Mouse (Mus musculus) neural tube, embryonic 14.5 days (tissue): ENCODE data around the gene Cxcl1. TPM values are rescaled to one million over a fixed set of nuclear protein-coding genes. Genes with fewer than 3 reads are reported as not detected.
A peak's percentile ranks its signal among the peaks of the same experiment; 100 is the strongest.

ENCODE experiments used
- ATAC-seq: fragments of 200-750 bp; cut with Nextera tagmentation; 2 replicates; pipeline ENCODE4 v1.8.0; 2017; ENCODE audit warnings: low read depth, mild to moderate bottlenecking, moderate TSS enrichment, moderate library complexity
- H3K27ac ChIP-seq: fragments of 300-500 bp; sonication (generic); 2 replicates; pipeline ENCODE4 v1.5.1; 2014; ENCODE audit warnings: low read depth, mild to moderate bottlenecking, control low read depth, low read length, moderate library complexity, mixed read lengths
- H3K27me3 ChIP-seq: fragments of 300-500 bp; sonication (generic); 2 replicates; pipeline ENCODE4 v1.6.1; 2014; ENCODE audit warnings: low read length; ENCODE audit not compliant: control insufficient read depth, insufficient read depth
- H3K36me3 ChIP-seq: fragments of 300-500 bp; sonication (generic); 2 replicates; pipeline ENCODE4 v1.6.1; 2014; ENCODE audit warnings: low read length, mixed read lengths; ENCODE audit not compliant: control insufficient read depth, insufficient read depth
- H3K4me1 ChIP-seq: fragments of 300-500 bp; sonication (generic); 2 replicates; pipeline ENCODE4 v1.6.1; 2014; ENCODE audit warnings: low read length; ENCODE audit not compliant: control insufficient read depth, insufficient read depth
- H3K4me2 ChIP-seq: fragments of 300-500 bp; sonication (generic); 2 replicates; pipeline ENCODE4 v1.6.1; 2014; ENCODE audit warnings: mild to moderate bottlenecking, low read depth, low read length, control low read depth
- H3K4me3 ChIP-seq: fragments of 300-500 bp; sonication (generic); 2 replicates; pipeline ENCODE4 v1.5.1; 2014; ENCODE audit warnings: low read depth, low read length, control low read depth, mixed read lengths
- H3K9ac ChIP-seq: fragments of 300-500 bp; sonication (generic); replicated peaks from 2 replicates; pipeline ENCODE4 v1.6.1; 2014; ENCODE audit warnings: low read depth, mild to moderate bottlenecking, control low read depth, low read length, mixed read lengths
- H3K9me3 ChIP-seq: fragments of 300-500 bp; sonication (generic); 2 replicates; pipeline ENCODE4 v1.6.1; 2016; ENCODE audit warnings: low read length; ENCODE audit not compliant: control insufficient read depth
- WGBS: fragments of 180-500 bp; shearing (Covaris S2); extraction: QIAGEN DNeasy Blood & Tissue Kit; methylation state at CpG from one replicate; pipeline ENCODE4 v1.1.7; 2014; 5-methylcytosine and 5-hydroxymethylcytosine counted together
- polyA plus RNA-seq: library from polyadenylated mRNA; unstranded; fragments of >200 nt; fragmentation: Nextera tagmentation; extraction: Ambion mirVana; gene quantifications from 2 replicates; pipeline ENCODE4 v1.2.1, GENCODE M21; 2014

The Cxcl1 gene
- polyA plus RNA-seq, 1 experiment from 2014 or later: not detected

- H3K9me3 ChIP-seq: no peaks in the 10 kb centered on the region
- H3K9ac ChIP-seq: no peak overlapping the region
- no peak overlapping the region for H3K4me3 ChIP-seq
- 90% methylated on average over 5 of the region's 5 CpGs for whole genome bisulfite sequencing
- no peaks in the 10 kb centered on the region for H3K27me3 ChIP-seq
- no peaks in the 10 kb centered on the region for H3K36me3 ChIP-seq
- no peak overlapping the region for H3K4me2 ChIP-seq
- H3K27ac ChIP-seq: no peak overlapping the region
- no peaks in the 10 kb centered on the region for H3K4me1 ChIP-seq
- no peak for ATAC-seq
Measured at GRCm38 (mm10) chr5:90881682-90882081, 9.4 kb upstream of the Cxcl1 start.

- Histone ChIP-seq H3K4me3 (no peak overlapping the region), H3K9me3 (no peaks in the 10 kb centered on the region), H3K9ac (no peak overlapping the region), H3K4me2 (no peak overlapping the region), H3K4me1 (no peaks in the 10 kb centered on the region), H3K36me3 (no peaks in the 10 kb centered on the region), H3K27ac (no peak overlapping the region), H3K27me3 (no peaks in the 10 kb centered on the region)
- WGBS: 84% methylated on average over 5 of the region's 5 CpGs
- no peak for ATAC-seq
Measured at GRCm38 (mm10) chr5:90882146-90882545, 8.9 kb upstream of the Cxcl1 start.

GRCm38 (mm10) chr5:90884628-90885242, 6.3 kb upstream of the Cxcl1 start:
- H3K27me3 ChIP-seq: no peaks in the 10 kb centered on the region
- ATAC-seq: no peak
- no peak overlapping the region for H3K27ac ChIP-seq
- H3K4me2 ChIP-seq: no peak overlapping the region
- H3K9me3 ChIP-seq: no peaks in the 10 kb centered on the region
- 76% methylated on average over 2 of the region's 2 CpGs for WGBS
- H3K36me3 ChIP-seq: no peaks in the 10 kb centered on the region
- H3K4me3 ChIP-seq: no peak overlapping the region
- H3K4me1 ChIP-seq: no peaks in the 10 kb centered on the region
- no peak overlapping the region for H3K9ac ChIP-seq

DNA sequence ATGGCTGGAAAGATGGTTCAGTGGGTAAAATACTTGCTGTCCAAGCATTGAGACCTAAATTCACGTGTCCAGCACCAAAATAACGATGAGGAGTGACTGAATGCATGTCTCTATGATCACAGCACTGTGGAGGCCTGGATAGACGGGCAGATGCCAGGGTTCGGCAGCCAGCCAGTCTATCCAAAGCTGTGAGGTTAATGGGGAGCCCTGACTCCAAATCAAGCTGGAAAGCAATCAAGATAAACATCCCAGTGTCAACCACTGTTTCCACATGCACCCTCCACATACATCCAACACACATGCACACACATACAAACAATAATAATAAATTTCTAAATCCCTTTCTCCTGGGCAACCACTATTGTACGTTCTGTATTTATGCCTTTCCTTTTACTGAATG, 2.4 kb upstream of the Cxcl1 start:
- Histone ChIP-seq H3K4me3 (no peak overlapping the region), H3K27me3 (no peaks in the 10 kb centered on the region), H3K9ac (no peak overlapping the region), H3K36me3 (no peaks in the 10 kb centered on the region), H3K27ac (no peak overlapping the region), H3K4me1 (no peaks in the 10 kb centered on the region), H3K9me3 (no peaks in the 10 kb centered on the region), H3K4me2 (no peak overlapping the region)
- 90% methylated on average over 5 of the region's 5 CpGs for WGBS
- ATAC-seq: no peak

DNA sequence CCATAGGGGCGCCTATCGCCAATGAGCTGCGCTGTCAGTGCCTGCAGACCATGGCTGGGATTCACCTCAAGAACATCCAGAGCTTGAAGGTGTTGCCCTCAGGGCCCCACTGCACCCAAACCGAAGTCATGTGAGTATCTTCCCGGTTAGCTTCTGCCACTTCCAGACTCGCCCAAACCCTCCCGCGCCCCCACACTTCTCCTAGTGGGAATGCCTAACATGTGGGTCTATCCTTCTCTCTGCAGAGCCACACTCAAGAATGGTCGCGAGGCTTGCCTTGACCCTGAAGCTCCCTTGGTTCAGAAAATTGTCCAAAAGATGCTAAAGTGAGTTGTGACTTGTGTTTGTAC, 398 bp downstream of the Cxcl1 start:
- WGBS: 29% methylated on average over 10 of the region's 10 CpGs
- peak overlapping the region; percentile 54 for H3K9ac ChIP-seq
- ATAC-seq: no peak

GRCm38 (mm10) chr5:90894231-90894630, 3.2 kb downstream of the Cxcl1 start:
- H3K36me3 ChIP-seq: no peaks in the 10 kb centered on the region
- H3K4me2 ChIP-seq: no peak overlapping the region
- no peak overlapping the region for H3K9ac ChIP-seq
- H3K4me1 ChIP-seq: no peaks in the 10 kb centered on the region
- WGBS: 72% methylated on average over 8 of the region's 8 CpGs
- H3K27ac ChIP-seq: no peak overlapping the region
- no peak overlapping the region for H3K4me3 ChIP-seq
- no peaks in the 10 kb centered on the region for H3K27me3 ChIP-seq
- no peak for ATAC-seq
- no peaks in the 10 kb centered on the region for H3K9me3 ChIP-seq

More for the DNA sequence above, 398 bp downstream of the Cxcl1 start:
- Histone ChIP-seq H3K27me3 (no peaks in the 10 kb centered on the region), H3K9me3 (no peaks in the 10 kb centered on the region), H3K4me2 (peak overlapping the region; percentile 71), H3K4me3 (peak overlapping the region; percentile 37), H3K27ac (no peak overlapping the region), H3K4me1 (no peaks in the 10 kb centered on the region), H3K36me3 (no peaks in the 10 kb centered on the region)

DNA sequence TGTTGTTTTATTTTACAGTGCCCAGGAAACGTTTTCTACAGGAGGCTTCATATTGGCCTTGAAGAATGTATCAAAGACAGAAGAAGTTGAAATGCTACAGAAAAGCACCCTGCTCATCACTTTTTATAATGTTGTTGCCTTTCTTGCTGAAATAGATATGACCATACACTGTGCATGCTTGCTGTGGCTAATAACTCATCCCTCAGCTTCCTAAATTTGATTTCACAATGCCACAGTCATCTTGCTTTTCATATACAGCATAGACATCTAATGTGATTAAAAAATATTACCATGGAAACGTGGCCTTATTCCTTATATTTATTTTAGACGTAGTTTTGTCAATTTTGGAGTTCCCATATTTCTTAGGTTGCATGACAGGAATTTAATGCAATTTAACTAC, 6.4 kb downstream of the Cxcl1 start:
- Histone ChIP-seq H3K27me3 (no peaks in the 10 kb centered on the region), H3K4me3 (no peak overlapping the region), H3K4me2 (no peak overlapping the region), H3K27ac (no peak overlapping the region), H3K36me3 (no peaks in the 10 kb centered on the region), H3K9me3 (no peaks in the 10 kb centered on the region), H3K4me1 (no peaks in the 10 kb centered on the region), H3K9ac (no peak overlapping the region)
- 74% methylated on average over 3 of the region's 3 CpGs for WGBS
- no peak for ATAC-seq

GRCm38 (mm10) chr5:90899308-90899707, 8.3 kb downstream of the Cxcl1 start:
- Histone ChIP-seq H3K27ac (no peak overlapping the region), H3K36me3 (no peaks in the 10 kb centered on the region), H3K4me3 (no peak overlapping the region), H3K4me1 (0 out of 2 replicates have a peak, but pooled peaks cover 3% of the 10 kb centered on the region), H3K4me2 (no peak overlapping the region), H3K27me3 (no peaks in the 10 kb centered on the region), H3K9ac (no peak overlapping the region), H3K9me3 (no peaks in the 10 kb centered on the region)
- WGBS: 83% methylated on average over 5 of the region's 5 CpGs
- ATAC-seq: no peak

- ATAC-seq: no peak
- no peaks in the 10 kb centered on the region for H3K36me3 ChIP-seq
- H3K4me2 ChIP-seq: no peak overlapping the region
- 0 out of 2 replicates have a peak, but pooled peaks cover 3% of the 10 kb centered on the region for H3K4me1 ChIP-seq
- H3K9me3 ChIP-seq: no peaks in the 10 kb centered on the region
- WGBS: 56% methylated on average over 7 of the region's 7 CpGs
- no peak overlapping the region for H3K9ac ChIP-seq
- H3K27me3 ChIP-seq: no peaks in the 10 kb centered on the region
- H3K4me3 ChIP-seq: no peak overlapping the region
- H3K27ac ChIP-seq: no peak overlapping the region
Measured at GRCm38 (mm10) chr5:90900147-90900546, 9.1 kb downstream of the Cxcl1 start.
